Mouse (Mus musculus) forebrain, postnatal 0 days (tissue): ENCODE data around the gene Fcrl1. TPM values are rescaled to one million over a fixed set of nuclear protein-coding genes. Genes with fewer than 3 reads are reported as not detected.
"Not testable (repeated sequence)": the region's sequence is repeated elsewhere in the genome, so short reads cannot be mapped to it uniquely, and the experiment has no call there.

Experiments used
- ATAC-seq: fragments of 200-750 bp; cut with Nextera tagmentation; 2 replicates; pipeline ENCODE4 v1.8.0; 2017; ENCODE audit warnings: mild to moderate bottlenecking, moderate library complexity
- DNase-seq: peaks from one replicate; pipeline ENCODE4 v3.0.0-alpha.2; 2015
- H3K27ac ChIP-seq: fragments of 300-500 bp; sonication (generic); 2 replicates; pipeline ENCODE4 v1.5.1; 2014; ENCODE audit warnings: low read depth, mild to moderate bottlenecking, antibody characterized with exemption, low read length, moderate library complexity, mixed read lengths
- H3K27me3 ChIP-seq: fragments of 300-500 bp; sonication (generic); 2 replicates; pipeline ENCODE4 v1.6.1; 2014; ENCODE audit warnings: mild to moderate bottlenecking, low read length, mixed read lengths; ENCODE audit not compliant: insufficient read depth
- H3K36me3 ChIP-seq: fragments of 300-500 bp; sonication (generic); 2 replicates; pipeline ENCODE4 v1.6.1; 2014; ENCODE audit warnings: mild to moderate bottlenecking, moderate library complexity; ENCODE audit not compliant: insufficient read depth
- H3K4me1 ChIP-seq: fragments of 300-500 bp; sonication (generic); 2 replicates; pipeline ENCODE4 v1.6.1; 2014; ENCODE audit warnings: antibody characterized with exemption; ENCODE audit not compliant: insufficient read depth
- H3K4me2 ChIP-seq: fragments of 300-500 bp; sonication (generic); 2 replicates; pipeline ENCODE4 v1.6.1; 2014; ENCODE audit warnings: low read depth, mild to moderate bottlenecking, moderate library complexity
- H3K4me3 ChIP-seq: fragments of 300-500 bp; sonication (generic); 2 replicates; pipeline ENCODE4 v1.5.1; 2014; ENCODE audit warnings: low read depth, low read length, mixed read lengths
- H3K9ac ChIP-seq: fragments of 300-500 bp; sonication (generic); 2 replicates; pipeline ENCODE4 v1.6.1; 2014; ENCODE audit warnings: mild to moderate bottlenecking
- H3K9me3 ChIP-seq: fragments of 300-500 bp; sonication (generic); 2 replicates; pipeline ENCODE4 v1.6.1; 2016; ENCODE audit warnings: low read length
- CTCF ChIP-seq: sonication (generic); IDR thresholded peaks from 2 replicates; pipeline ENCODE4 v1.5.1; 2016; ENCODE audit warnings: antibody characterized with exemption, control low read depth, low read depth
- WGBS: fragments of 180-500 bp; shearing (Covaris S2); extraction: QIAGEN DNeasy Blood & Tissue Kit; methylation state at CpG from one replicate; pipeline ENCODE4 v1.1.7; 2014; 5-methylcytosine and 5-hydroxymethylcytosine counted together
- polyA plus RNA-seq: library from polyadenylated mRNA; unstranded; fragments of >200 nt; fragmentation: Nextera tagmentation; extraction: Ambion mirVana; gene quantifications from 2 replicates; pipeline ENCODE4 v1.2.1, GENCODE M21; 2015
- total RNA-seq: library from RNA; depleted of rRNA; stranded (reverse); fragments of >200 nt; gene quantifications from 2 replicates; pipeline ENCODE4 v1.2.3, GENCODE M21; 2014

The Fcrl1 gene
- total and polyA plus RNA-seq, 2 experiments from 2014 or later = 0.10 TPM; not detected in 1

- no peaks in the 10 kb centered on the region for H3K9me3 ChIP-seq
- no peaks in the 10 kb centered on the region for H3K27me3 ChIP-seq
- DNase-seq (no peak), ATAC-seq (no peak)
- no peaks in the 10 kb centered on the region for H3K36me3 ChIP-seq
- no peak overlapping the region for H3K4me3 ChIP-seq
- H3K9ac ChIP-seq = no peak overlapping the region
- no peaks in the 10 kb centered on the region for H3K4me1 ChIP-seq
- 89% methylated on average over 10 of the region's 10 CpGs for WGBS
- TF ChIP-seq CTCF = no peak
- no peak overlapping the region for H3K4me2 ChIP-seq
- H3K27ac ChIP-seq = no peak overlapping the region
These were observed 8.7 kb upstream of the Fcrl1 start for GRCm38 (mm10) chr3:87367511-87367910.

- no peak overlapping the region for H3K27ac ChIP-seq
- no peak overlapping the region for H3K4me2 ChIP-seq
- WGBS = 66% methylated on average over 5 of the region's 5 CpGs
- TF ChIP-seq CTCF = no peak
- no peaks in the 10 kb centered on the region for H3K36me3 ChIP-seq
- H3K4me1 ChIP-seq = no peaks in the 10 kb centered on the region
- H3K9me3 ChIP-seq = no peaks in the 10 kb centered on the region
- H3K9ac ChIP-seq = no peak overlapping the region
- no peak overlapping the region for H3K4me3 ChIP-seq
- DNase-seq = no peak
- ATAC-seq = no peak
- no peaks in the 10 kb centered on the region for H3K27me3 ChIP-seq
These were observed 7.0 kb upstream of the Fcrl1 start for GRCm38 (mm10) chr3:87369181-87369580.

GRCm38 (mm10) chr3:87377228-87377627, 1.0 kb downstream of the Fcrl1 start:
- Histone ChIP-seq H3K4me2 (no peak overlapping the region), H3K9me3 (no peaks in the 10 kb centered on the region), H3K9ac (no peak overlapping the region), H3K27me3 (no peaks in the 10 kb centered on the region), H3K4me1 (no peaks in the 10 kb centered on the region), H3K27ac (no peak overlapping the region), H3K36me3 (no peaks in the 10 kb centered on the region), H3K4me3 (no peak overlapping the region)
- TF ChIP-seq CTCF = no peak
- ATAC-seq (no peak), DNase-seq (no peak)
- WGBS = 65% methylated on average over 3 of the region's 3 CpGs

- no peak for TF ChIP-seq CTCF
- no peak overlapping the region for H3K4me3 ChIP-seq
- no peaks in the 10 kb centered on the region for H3K27me3 ChIP-seq
- ATAC-seq = no peak
- no peak overlapping the region for H3K27ac ChIP-seq
- H3K9me3 ChIP-seq = no peaks in the 10 kb centered on the region
- WGBS = 73% methylated on average over 6 of the region's 6 CpGs
- no peak for DNase-seq
- no peak overlapping the region for H3K9ac ChIP-seq
- no peak overlapping the region for H3K4me2 ChIP-seq
- H3K4me1 ChIP-seq = no peaks in the 10 kb centered on the region
- H3K36me3 ChIP-seq = no peaks in the 10 kb centered on the region
These were observed 1.5 kb downstream of the Fcrl1 start for GRCm38 (mm10) chr3:87377719-87378118.

GRCm38 (mm10) chr3:87379641-87380315, 3.6 kb downstream of the Fcrl1 start:
- H3K4me1 ChIP-seq, H3K27ac ChIP-seq, ATAC-seq, H3K4me3 ChIP-seq, DNase-seq, H3K27me3 ChIP-seq, H3K9ac ChIP-seq, H3K9me3 ChIP-seq, H3K36me3 ChIP-seq, H3K4me2 ChIP-seq: not testable (repeated sequence)
- 89% methylated on average over 2 of the region's 2 CpGs for WGBS

GRCm38 (mm10) chr3:87381806-87382712, 5.9 kb downstream of the Fcrl1 start:
- no peak for ATAC-seq
- WGBS = 68% methylated on average over 7 of the region's 7 CpGs
- H3K36me3 ChIP-seq = no peaks in the 10 kb centered on the region
- H3K4me1 ChIP-seq = no peaks in the 10 kb centered on the region
- H3K27ac ChIP-seq = no peak overlapping the region
- no peak for DNase-seq
- H3K9ac ChIP-seq = no peak overlapping the region
- no peaks in the 10 kb centered on the region for H3K9me3 ChIP-seq
- no peak overlapping the region for H3K4me2 ChIP-seq
- no peak overlapping the region for H3K4me3 ChIP-seq
- H3K27me3 ChIP-seq = no peaks in the 10 kb centered on the region
- no peak for TF ChIP-seq CTCF

GRCm38 (mm10) chr3:87383308-87383707, 7.1 kb downstream of the Fcrl1 start:
- ATAC-seq (no peak), DNase-seq (no peak)
- Histone ChIP-seq H3K27me3 (no peaks in the 10 kb centered on the region), H3K4me2 (no peak overlapping the region), H3K4me1 (no peaks in the 10 kb centered on the region), H3K4me3 (no peak overlapping the region), H3K27ac (no peak overlapping the region), H3K36me3 (no peaks in the 10 kb centered on the region), H3K9ac (no peak overlapping the region), H3K9me3 (no peaks in the 10 kb centered on the region)
- no peak for TF ChIP-seq CTCF
- WGBS = 92% methylated on average over 3 of the region's 3 CpGs
